ENCODE assay signal across 7 mouse cellular contexts in the genomic region with DNA sequence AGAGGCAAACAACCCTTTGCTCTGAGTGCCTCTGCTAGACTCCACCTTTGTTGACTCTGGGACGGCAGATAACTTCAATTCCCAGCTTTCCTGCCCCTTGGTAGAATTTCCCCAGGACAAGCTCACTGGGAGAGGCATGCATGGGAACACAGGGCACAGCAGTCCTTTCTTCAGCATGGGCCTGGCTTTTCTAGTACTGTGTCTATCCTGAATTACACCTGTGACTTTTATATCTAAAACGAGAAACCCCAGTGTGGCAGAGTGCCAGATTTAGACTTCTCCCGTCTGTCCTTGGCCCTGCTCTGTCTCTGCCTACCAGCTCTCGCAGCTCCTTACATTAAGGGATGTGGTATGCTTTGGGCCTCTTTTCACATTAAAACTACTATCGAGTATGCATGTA. TPM values are rescaled to one million over a fixed set of nuclear protein-coding genes. Genes with fewer than 3 reads are reported as not detected.
A peak's percentile ranks its signal among the peaks of the same experiment; 100 is the strongest.
DNase-seq lines count a peak whose midpoint lies in the region.

No protein-coding gene starts in this region.

- intact Hi-C loops in heart, postnatal 10 days (cut with DNase I): no loop called here
- intact Hi-C loops in gastrocnemius, postnatal 36 days (cut with DNase I): no loop called here

- DNase-seq in layer of hippocampus, adult 9-11 months: peak; percentile 44
- DNase-seq in layer of hippocampus, postnatal 25 days (ENCODE audit: extremely low spot score in 1 of 2, low spot score in 1 of 2): no peak
- peak; percentile 42 to 50 for DNase-seq in cerebellum, postnatal 14 days
- DNase-seq in heart, postnatal 10 days: peak; percentile 22 to 25
- peak; percentile 55 to 75 for DNase-seq in lung, adult 18-20 months
- peak; percentile 21 for DNase-seq in right cerebral cortex, postnatal 4 days
- DNase-seq in gastrocnemius, postnatal 36 days: no peak

RNA-seq across cellular contexts. Expression of gene Tpm3, which starts 10.6 kb away (rescaled TPM):
- 100 to 1,000 TPM; 164 to 185 TPM for total RNA-seq in layer of hippocampus, postnatal 25 days (2021)
- 100 to 1,000 TPM; 103 to 108 TPM for total RNA-seq in heart, postnatal 10 days (2021)
- total RNA-seq in gastrocnemius, postnatal 36 days (2021): 100 to 1,000 TPM; 150 to 798 TPM

RNA-seq across cellular contexts. Expression of gene Nup210l, which starts 20.9 kb away (rescaled TPM):
- total RNA-seq in layer of hippocampus, postnatal 25 days (2021): under 1 TPM; 0.42 to 0.59 TPM
- total RNA-seq in heart, postnatal 10 days (2021): under 1 TPM; 0.10 to 0.12 TPM
- under 1 TPM in 1 of 2 experiments, not detected in 1; 0.05 TPM for total RNA-seq in gastrocnemius, postnatal 36 days (2021)

RNA-seq across cellular contexts. Expression of gene Ubap2l, which starts 30.6 kb away (rescaled TPM):
- total RNA-seq in layer of hippocampus, postnatal 25 days (2021): 100 to 1,000 TPM; 144 to 181 TPM
- total RNA-seq in heart, postnatal 10 days (2021): 100 to 1,000 TPM; 143 to 150 TPM
- 10 to 100 TPM; 80.6 to 90.5 TPM for total RNA-seq in gastrocnemius, postnatal 36 days (2021)

RNA-seq across cellular contexts. Expression of gene 4933434E20Rik, which starts 31.6 kb away (rescaled TPM):
- total RNA-seq in layer of hippocampus, postnatal 25 days (2021): 10 to 100 TPM; 88.7 to 91.7 TPM
- total RNA-seq in heart, postnatal 10 days (2021): 10 to 100 TPM; 56.2 to 63.2 TPM
- 10 to 100 TPM; 78.1 to 90.6 TPM for total RNA-seq in gastrocnemius, postnatal 36 days (2021)

Comparison
In these comparisons a context has a peak if more than half of its experiments do, and no peak if none do; other contexts are left out.
1. DNase-seq: peak in layer of hippocampus, adult 9-11 months (single experiment), cerebellum, postnatal 14 days (2 of 2), heart, postnatal 10 days (2 of 2), lung, adult 18-20 months (2 of 2) and right cerebral cortex, postnatal 4 days (single experiment); none in layer of hippocampus, postnatal 25 days (0 of 2) and gastrocnemius, postnatal 36 days (0 of 2).